In the genomic region with DNA sequence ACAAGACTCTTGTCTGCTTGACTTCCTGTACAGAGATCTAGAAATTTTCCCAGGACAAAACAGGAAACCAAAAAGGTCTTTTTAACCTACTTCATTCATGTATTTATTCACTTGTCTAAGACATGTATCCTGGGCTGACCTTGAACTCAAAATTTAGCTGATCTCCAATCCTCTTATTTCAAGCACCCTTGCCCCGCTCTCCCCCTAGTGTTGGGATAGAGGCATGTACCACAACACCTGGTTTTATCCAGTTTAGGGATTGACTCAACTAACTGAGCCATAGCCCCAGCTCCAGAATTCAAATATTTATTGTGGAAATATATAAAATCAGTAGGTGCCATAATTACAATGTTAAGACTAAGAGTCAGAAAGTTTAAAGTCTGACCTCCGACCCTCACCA, we compare ENCODE assay signal across 22 mouse cellular contexts. TPM values are rescaled to one million over a fixed set of nuclear protein-coding genes. Genes with fewer than 3 reads are reported as not detected.
DNase-seq lines count a peak whose midpoint lies in the region; ATAC-seq and TF ChIP-seq lines count a peak whose summit lies in the region.
"Had no signal": no experiment of that assay in that cellular context is flagged by ENCODE, and none has a peak within 500 bp of the region (broad histone marks: within the 10 kb centered on the region; RNA-seq: fewer than 3 reads in every experiment).

No protein-coding gene starts in this region.

- no peak for TF ChIP-seq EP300 in liver, embryonic 14.5 days (IDR thresholded peaks at IDR 0.05; ENCODE audit: low read depth)
- no peak for TF ChIP-seq EP300 in CH12.LX (IDR thresholded peaks at IDR 0.05; ENCODE audit: low read length)

- peak; percentile 21 for DNase-seq in heart, adult 11 months
- no peak for DNase-seq in liver, embryonic 14.5 days (ENCODE audit: low read depth in 3 of 3, low spot score in 3 of 3)
- DNase-seq in CH12.LX (ENCODE audit: extremely low read depth), result peak; percentile 31
- no peak for DNase-seq in brain, embryonic 14.5 days (ENCODE audit: low read depth)
- no peak for DNase-seq in right cerebral cortex, postnatal 10 days (ENCODE audit: low spot score in 2 of 2)
- no peak for DNase-seq in hindbrain, embryonic 11.5 days (ENCODE audit: low spot score)
- DNase-seq: adrenal gland, adult 8-10 months; cerebellum, adult 8-10 months; embryo, embryonic 11 days; gastrocnemius, postnatal 14 days; kidney, postnatal 14 days; layer of hippocampus, postnatal 36 days had no signal

- no peak overlapping the region for H3K4me2 ChIP-seq in heart, embryonic 11.5 days
- H3K4me2 ChIP-seq in liver, embryonic 14.5 days (ENCODE audit: low read depth), result no peak overlapping the region
- no peak overlapping the region for H3K4me2 ChIP-seq in liver, embryonic 12.5 days
- no peak overlapping the region for H3K4me2 ChIP-seq in CH12.LX (ENCODE audit: insufficient read depth, low read depth, poor library complexity, severe bottlenecking)
- H3K4me2 ChIP-seq in hindbrain, embryonic 11.5 days (replicated peaks; ENCODE audit: low read depth, low read length), result no peak overlapping the region
- H3K4me2 ChIP-seq: heart, embryonic 13.5 days; liver, embryonic 15.5 days; midbrain, embryonic 12.5 days had no signal

- peaks cover 12% of the 10 kb centered on the region for H3K79me2 ChIP-seq in CH12.LX (replicated peaks; ENCODE audit: control insufficient read depth, extremely low read depth, insufficient read depth, poor library complexity, severe bottlenecking)

- H3K9me3 ChIP-seq in heart, embryonic 11.5 days (replicated peaks; ENCODE audit: control insufficient read depth, low read length), result no peaks in the 10 kb centered on the region
- no peaks in the 10 kb centered on the region for H3K9me3 ChIP-seq in liver, embryonic 14.5 days (ENCODE audit: control insufficient read depth, low read length)
- no peaks in the 10 kb centered on the region for H3K9me3 ChIP-seq in liver, embryonic 12.5 days (replicated peaks)
- H3K9me3 ChIP-seq in CH12.LX (replicated peaks; ENCODE audit: low read length), result no peaks in the 10 kb centered on the region
- no peaks in the 10 kb centered on the region for H3K9me3 ChIP-seq in hindbrain, embryonic 11.5 days (ENCODE audit: control insufficient read depth, low read length)
- H3K9me3 ChIP-seq: heart, embryonic 13.5 days; limb, embryonic 10.5 days; liver, embryonic 15.5 days; midbrain, embryonic 12.5 days had no signal

- dilution Hi-C loops in CH12.LX (cut with MboI; ENCODE audit: extremely low pct_ligation_motif_present, extremely low pct_unique_long_range_greater_than_20kb, low sequenced_read_pairs), result no loop called here

- in situ Hi-C loops in CH12.LX (cut with MboI; ENCODE audit: low pct_ligation_motif_present, low pct_unique_long_range_greater_than_20kb, low sequenced_read_pairs), result loop anchor here (25.0 kb wide), 1 partner anchor 811 kb away; no protein-coding TSS in a partner anchor

- H3K27ac ChIP-seq in heart, embryonic 11.5 days (ENCODE audit: low read depth, low read length), result no peak overlapping the region
- H3K27ac ChIP-seq in liver, embryonic 14.5 days, result no peak overlapping the region
- H3K27ac ChIP-seq in liver, embryonic 12.5 days, result no peak overlapping the region
- H3K27ac ChIP-seq in CH12.LX (ENCODE audit: insufficient read depth, low read depth), result no peak overlapping the region
- no peak overlapping the region for H3K27ac ChIP-seq in hindbrain, embryonic 11.5 days (ENCODE audit: low read depth, low read length)
- H3K27ac ChIP-seq: heart, embryonic 13.5 days; limb, embryonic 10.5 days; liver, embryonic 15.5 days; macrophage; midbrain, embryonic 12.5 days had no signal

- peak; percentile 39 for TF ChIP-seq CTCF in liver, embryonic 14.5 days (IDR thresholded peaks at IDR 0.05; ENCODE audit: low read depth)
- peak; percentile 22 to 54; a peak in 3 of 4 replicates for TF ChIP-seq CTCF in CH12.LX (conservative IDR thresholded peaks at IDR 0.05 in 1 of 2, IDR thresholded peaks at IDR 0.05 in 1 of 2; ENCODE audit: low read depth in 2 of 2, low read length in 2 of 2)
- TF ChIP-seq CTCF in brain, embryonic 14.5 days (IDR thresholded peaks at IDR 0.05; ENCODE audit: borderline replicate concordance, extremely low read depth, insufficient read depth, insufficient read length), result peak; percentile 6; the same call in 1 of the 2 replicates

- no peaks in the 10 kb centered on the region for H3K27me3 ChIP-seq in heart, embryonic 11.5 days (ENCODE audit: control insufficient read depth, insufficient read depth, low read length)
- no peaks in the 10 kb centered on the region for H3K27me3 ChIP-seq in liver, embryonic 14.5 days (ENCODE audit: control insufficient read depth, insufficient read depth, low read length)
- peaks cover 8% of the 10 kb centered on the region; the same call in 1 of the 2 replicates for H3K27me3 ChIP-seq in liver, embryonic 12.5 days (replicated peaks)
- H3K27me3 ChIP-seq in CH12.LX (replicated peaks), result peaks cover 30% of the 10 kb centered on the region
- H3K27me3 ChIP-seq in hindbrain, embryonic 11.5 days (ENCODE audit: control insufficient read depth, insufficient read depth, low read length), result no peaks in the 10 kb centered on the region
- H3K27me3 ChIP-seq: midbrain, embryonic 12.5 days had no signal

- TF ChIP-seq POLR2A in CH12.LX (IDR thresholded peaks at IDR 0.05; ENCODE audit: low read depth, low read length), result no peak
- TF ChIP-seq POLR2A in brain, embryonic 14.5 days (IDR thresholded peaks at IDR 0.05; ENCODE audit: borderline replicate concordance, extremely low read depth, insufficient read depth, insufficient read length, poor library complexity, severe bottlenecking), result no peak

- H3K4me1 ChIP-seq in heart, embryonic 11.5 days (ENCODE audit: control insufficient read depth, insufficient read depth, low read length), result peaks cover 4% of the 10 kb centered on the region; the same call in 1 of the 2 replicates
- peaks cover 6 to 8% of the 10 kb centered on the region in 2 experiments for H3K4me1 ChIP-seq in liver, embryonic 14.5 days (replicated peaks; ENCODE audit: control insufficient read depth in 2 of 2, insufficient read depth in 2 of 2, low read length in 1 of 2)
- H3K4me1 ChIP-seq in liver, embryonic 12.5 days, result peaks cover 11% of the 10 kb centered on the region
- H3K4me1 ChIP-seq in CH12.LX (ENCODE audit: control insufficient read depth in 1 of 2, insufficient read depth in 2 of 2), result peaks cover 3 to 12% of the 10 kb centered on the region in 2 experiments; a peak in 3 of 4 replicates
- no peaks in the 10 kb centered on the region for H3K4me1 ChIP-seq in hindbrain, embryonic 11.5 days (replicated peaks; ENCODE audit: control insufficient read depth, insufficient read depth, low read length)

- 63% methylated on average over 2 of the region's 2 CpGs for WGBS in heart, embryonic 11.5 days (ENCODE audit: insufficient replicate concordance)
- WGBS in liver, embryonic 14.5 days (ENCODE audit: insufficient replicate concordance), result 54% methylated on average over 2 of the region's 2 CpGs
- 60% methylated on average over 2 of the region's 2 CpGs for WGBS in liver, embryonic 12.5 days (ENCODE audit: insufficient replicate concordance)
- 76% methylated on average over 2 of the region's 2 CpGs for WGBS in hindbrain, embryonic 11.5 days

- no peak for ATAC-seq in heart, embryonic 11.5 days (replicated peaks; ENCODE audit: insufficient number of reproducible peaks, low FRiP score, low TSS enrichment)
- ATAC-seq in liver, embryonic 14.5 days (ENCODE audit: insufficient read depth), result no peak
- ATAC-seq in liver, embryonic 12.5 days, result no peak
- no peak for ATAC-seq in hindbrain, embryonic 11.5 days (ENCODE audit: low FRiP score)
- ATAC-seq: forebrain, embryonic 16.5 days; intestine, embryonic 16.5 days had no signal

- H3K9ac ChIP-seq in heart, embryonic 11.5 days (ENCODE audit: low read depth, low read length), result no peak overlapping the region
- no peak overlapping the region for H3K9ac ChIP-seq in liver, embryonic 14.5 days (replicated peaks)
- H3K9ac ChIP-seq in liver, embryonic 12.5 days, result no peak overlapping the region
- H3K9ac ChIP-seq in CH12.LX (ENCODE audit: insufficient read depth, low read depth), result no peak overlapping the region
- no peak overlapping the region for H3K9ac ChIP-seq in hindbrain, embryonic 11.5 days (ENCODE audit: low read depth, low read length)
- H3K9ac ChIP-seq: heart, embryonic 13.5 days; liver, embryonic 15.5 days; midbrain, embryonic 12.5 days had no signal

- H3K36me3 ChIP-seq in heart, embryonic 11.5 days (ENCODE audit: control insufficient read depth, insufficient read depth, low read length), result no peaks in the 10 kb centered on the region
- H3K36me3 ChIP-seq in liver, embryonic 14.5 days (replicated peaks; ENCODE audit: control insufficient read depth, insufficient read depth, low read depth), result no peaks in the 10 kb centered on the region
- no peaks in the 10 kb centered on the region for H3K36me3 ChIP-seq in liver, embryonic 12.5 days
- no peaks in the 10 kb centered on the region for H3K36me3 ChIP-seq in CH12.LX (replicated peaks in 1 of 2; ENCODE audit: control insufficient read depth in 1 of 2, insufficient read depth in 1 of 2, low read length in 1 of 2)
- no peaks in the 10 kb centered on the region for H3K36me3 ChIP-seq in hindbrain, embryonic 11.5 days (ENCODE audit: control insufficient read depth, insufficient read depth, low read length)
- H3K36me3 ChIP-seq: heart, embryonic 13.5 days; limb, embryonic 10.5 days; liver, embryonic 15.5 days; midbrain, embryonic 12.5 days had no signal

- H3K4me3 ChIP-seq in heart, embryonic 11.5 days (ENCODE audit: low read depth, low read length), result no peak overlapping the region
- no peak overlapping the region for H3K4me3 ChIP-seq in liver, embryonic 14.5 days (ENCODE audit: insufficient read depth in 1 of 2, low read depth in 2 of 2, low read length in 2 of 2)
- H3K4me3 ChIP-seq in liver, embryonic 12.5 days, result no peak overlapping the region
- no peak overlapping the region for H3K4me3 ChIP-seq in CH12.LX (replicated peaks in 1 of 3; ENCODE audit: low read depth in 2 of 3, low read length in 2 of 3, poor library complexity in 1 of 3)
- no peak overlapping the region for H3K4me3 ChIP-seq in hindbrain, embryonic 11.5 days (ENCODE audit: low read depth, low read length)
- H3K4me3 ChIP-seq: heart, embryonic 13.5 days; limb, embryonic 10.5 days; liver, embryonic 15.5 days; midbrain, embryonic 12.5 days; myocyte had no signal

- TF ChIP-seq RAD21 in CH12.LX (IDR thresholded peaks at IDR 0.05; ENCODE audit: low read depth, low read length), result peak; percentile 6; the same call in 1 of the 2 replicates

TF ChIP-seq in CH12.LX, 34 proteins besides CTCF, POLR2A, EP300 and RAD21 (continues in another document):
- no peak for TF ChIP-seq ZMIZ1 (IDR thresholded peaks at IDR 0.05; ENCODE audit: low read depth, low read length)

RNA-seq across cellular contexts. Expression of gene Ttc1, which starts 3.7 kb away (rescaled TPM):
- 57.5 and 58.8 TPM in 2 replicates for polyA plus RNA-seq in heart, embryonic 11.5 days (2014; fragmentation: Nextera tagmentation; extraction: Ambion mirVana)
- polyA plus RNA-seq in liver, embryonic 14.5 days (2012; rRNA removed), result 9.4 and 17.9 TPM in 2 replicates
- 34.1 and 36.9 TPM in 2 replicates for polyA plus RNA-seq in liver, embryonic 14.5 days (2014; fragmentation: Nextera tagmentation; extraction: Ambion mirVana)
- 45.9 and 48.0 TPM in 2 replicates for polyA plus RNA-seq in liver, embryonic 12.5 days (2016; fragmentation: Nextera tagmentation; extraction: Ambion mirVana)
- total RNA-seq in CH12.LX (2012; rRNA removed) (74.8 and 93.4 TPM in 2 replicates), CH12.LX (2014; rRNA removed) (138 and 159 TPM in 2 replicates)
- 100 and 114 TPM in 2 replicates for polyA plus RNA-seq in CH12.LX (2012; ENCODE audit: insufficient read length, low read depth)
- polyA plus RNA-seq in brain, embryonic 14.5 days (2012; rRNA removed), result 39.1 and 44.9 TPM in 2 replicates
- 86.2 and 89.5 TPM in 2 replicates for polyA plus RNA-seq in hindbrain, embryonic 11.5 days (2014; fragmentation: Nextera tagmentation; extraction: Ambion mirVana)

Comparison
In these comparisons a context has a peak if more than half of its experiments do, and no peak if none do; other contexts are left out.
1. DNase-seq: peak in heart, adult 11 months (single experiment) and CH12.LX (single experiment); none in liver, embryonic 14.5 days (0 of 3), brain, embryonic 14.5 days (single experiment), right cerebral cortex, postnatal 10 days (0 of 2) and hindbrain, embryonic 11.5 days (single experiment).
2. Peak in every context shown above with its lines, with median percentiles within 50 percentile points of each other: CTCF ChIP-seq.